Mouse (Mus musculus) spleen, adult 2 months (tissue): ENCODE measurements around the gene Lgr5. TPM values are rescaled to one million over a fixed set of nuclear protein-coding genes. Genes with fewer than 3 reads are reported as not detected.

Experiments
- DNase-seq, 2 experiments: peaks; one replicate each; pipeline versions ENCODE4 v3.0.0 to v3.0.0-alpha.2; 2012 to 2021; ENCODE audit warnings: low spot score in 2 of 2, low read depth in 1 of 2
- H3K27ac ChIP-seq: fragments of 200-500 bp; 2 replicates; pipeline ENCODE4 v1.5.1; 2012; ENCODE audit warnings: low read length, inconsistent platforms; ENCODE audit not compliant: insufficient read depth
- H3K27me3 ChIP-seq: fragments of 200-500 bp; 2 replicates; pipeline ENCODE4 v1.6.1; 2012; ENCODE audit warnings: mild to moderate bottlenecking, moderate library complexity, low read length, inconsistent platforms; ENCODE audit not compliant: control insufficient read depth, insufficient read depth
- H3K36me3 ChIP-seq: fragments of 200-500 bp; 2 replicates; pipeline ENCODE4 v1.6.1; 2012; ENCODE audit warnings: mild to moderate bottlenecking, low read length, inconsistent platforms; ENCODE audit not compliant: control insufficient read depth, insufficient read depth
- H3K4me1 ChIP-seq: fragments of 200-500 bp; 2 replicates; pipeline ENCODE4 v1.6.1; 2011; ENCODE audit warnings: inconsistent platforms; ENCODE audit not compliant: control insufficient read depth, insufficient read depth, insufficient read length
- H3K4me3 ChIP-seq: fragments of 200-500 bp; 2 replicates; pipeline ENCODE4 v1.5.1; 2011; ENCODE audit warnings: mild to moderate bottlenecking, inconsistent platforms; ENCODE audit not compliant: insufficient read depth, insufficient read length; ENCODE audit errors: extremely low read depth
- CTCF ChIP-seq: fragments of 200-500 bp; IDR thresholded peaks from 2 replicates; pipeline ENCODE4 v1.5.1; 2011; ENCODE audit warnings: mild to moderate bottlenecking, inconsistent platforms; ENCODE audit not compliant: insufficient read depth, insufficient read length, insufficient replicate concordance; ENCODE audit errors: extremely low read depth
- POLR2A ChIP-seq: fragments of 200-500 bp; IDR thresholded peaks from 2 replicates; pipeline ENCODE4 v1.6.1; 2011; ENCODE audit warnings: low read depth, low read length, inconsistent platforms
- WGBS: fragments of 180-500 bp; shearing (Covaris S2); methylation state at CpG from one replicate; pipeline ENCODE4 v1.1.7; 2018; 5-methylcytosine and 5-hydroxymethylcytosine counted together
- polyA plus RNA-seq: library from polyadenylated mRNA; depleted of rRNA; stranded (reverse); fragments of >200 nt; gene quantifications from 2 replicates; pipeline ENCODE4 v1.2.3, GENCODE M21; 2012

Lgr5 gene
- polyA plus RNA-seq, 1 experiment: 0.12 TPM

DNA sequence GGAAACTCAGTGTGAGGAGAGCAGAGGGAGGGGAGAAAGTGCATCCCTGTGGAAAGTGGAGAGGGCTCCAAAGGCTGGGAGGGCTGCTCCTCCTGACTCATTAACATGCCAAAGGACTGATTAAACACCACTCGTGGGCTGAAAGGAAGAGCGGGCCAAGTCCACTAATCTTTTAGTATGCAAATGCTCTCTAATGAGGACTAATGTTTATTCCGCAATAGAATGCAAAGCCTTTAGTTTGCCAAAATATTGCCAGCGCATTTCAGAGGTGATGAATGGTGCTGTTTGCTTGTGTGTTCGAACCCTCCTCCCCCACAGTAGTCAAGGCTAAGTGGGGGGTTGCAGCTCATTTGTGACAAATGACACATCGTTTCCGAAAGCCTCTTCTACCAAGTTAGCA, 118.5 kb downstream of the Lgr5 start:
- DNase-seq: no peak
- Histone ChIP-seq H3K27me3 (no peaks in the 10 kb centered on the region), H3K4me3 (no peak overlapping the region), H3K27ac (no peak overlapping the region), H3K4me1 (peaks cover 2% of the 10 kb centered on the region; the same call in 1 of the 2 replicates), H3K36me3 (no peaks in the 10 kb centered on the region)
- TF ChIP-seq POLR2A (no peak), CTCF (no peak)
- WGBS: 91% methylated on average over 7 of the region's 7 CpGs

DNA sequence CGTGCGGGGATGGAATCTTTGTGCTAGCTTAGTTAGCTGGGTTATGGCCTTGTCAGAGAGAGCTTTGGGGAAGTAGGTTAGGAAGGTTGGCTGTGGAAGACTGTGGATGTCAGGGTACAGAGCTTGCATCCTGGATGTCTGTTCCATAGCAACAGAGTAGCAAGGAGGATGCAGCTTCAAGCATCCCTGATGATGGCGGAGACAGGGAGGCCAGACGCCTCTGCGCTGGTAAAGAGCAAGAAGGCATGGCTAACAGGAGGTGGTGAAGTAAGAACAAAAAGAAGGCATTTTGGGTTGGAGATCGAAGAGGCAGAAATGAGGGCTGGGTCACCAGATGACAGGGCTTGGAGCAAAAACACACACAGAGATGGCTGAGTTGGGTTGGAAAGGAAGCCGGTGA, 118.9 kb downstream of the Lgr5 start:
- Histone ChIP-seq H3K27me3 (no peaks in the 10 kb centered on the region), H3K4me3 (no peak overlapping the region), H3K4me1 (peaks cover 1% of the 10 kb centered on the region; the same call in 1 of the 2 replicates), H3K27ac (no peak overlapping the region), H3K36me3 (no peaks in the 10 kb centered on the region)
- WGBS: 88% methylated on average over 7 of the region's 7 CpGs
- DNase-seq: no peak
- no peak for TF ChIP-seq POLR2A
- TF ChIP-seq CTCF: no peak

DNA sequence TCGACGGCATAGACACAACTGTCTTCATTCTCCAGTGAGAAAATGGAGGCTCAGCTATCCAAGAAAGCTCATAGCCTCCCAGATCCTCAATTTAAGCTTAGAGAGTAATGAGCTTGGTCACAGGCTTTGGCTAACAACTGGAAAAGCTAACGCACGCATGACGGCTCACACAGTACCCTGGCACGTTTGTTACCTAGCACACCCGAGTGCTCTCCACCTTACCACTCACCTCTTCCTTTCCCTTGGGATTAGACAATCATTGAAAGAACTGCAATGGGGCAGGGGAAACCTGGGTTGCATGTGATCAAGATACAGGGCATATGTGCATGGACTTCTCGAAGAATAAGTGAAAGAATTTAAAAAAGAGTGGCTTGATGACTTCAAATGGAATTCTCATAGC, 119.6 kb downstream of the Lgr5 start:
- 90% methylated on average over 8 of the region's 8 CpGs for WGBS
- Histone ChIP-seq H3K36me3 (no peaks in the 10 kb centered on the region), H3K4me1 (no peaks in the 10 kb centered on the region), H3K27me3 (no peaks in the 10 kb centered on the region), H3K4me3 (no peak overlapping the region), H3K27ac (no peak overlapping the region)
- no peak for DNase-seq
- TF ChIP-seq CTCF (no peak), POLR2A (no peak)

DNA sequence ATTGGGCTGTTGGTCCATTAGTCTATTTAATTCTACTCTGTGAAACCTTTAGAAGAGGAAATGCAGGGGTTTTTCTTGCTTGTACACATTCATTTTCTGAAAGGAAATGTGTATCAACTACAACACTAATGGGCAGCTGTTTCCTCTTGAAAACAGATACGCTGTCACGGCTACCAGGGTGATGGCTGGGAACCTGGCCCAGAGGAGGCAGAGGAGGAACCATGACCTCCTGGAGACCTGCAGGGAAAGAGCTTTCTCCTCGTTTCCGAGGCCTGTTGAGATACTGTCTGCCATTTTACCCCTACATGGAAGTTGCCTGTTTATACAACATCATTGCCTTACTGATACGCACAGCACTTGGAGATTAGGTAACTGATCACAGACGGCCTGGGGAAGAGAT, 121.8 kb downstream of the Lgr5 start:
- TF ChIP-seq CTCF: no peak
- 47% methylated on average over 6 of the region's 6 CpGs for WGBS
- DNase-seq: no peak
- Histone ChIP-seq H3K4me3 (no peak overlapping the region), H3K36me3 (no peaks in the 10 kb centered on the region), H3K27me3 (no peaks in the 10 kb centered on the region), H3K4me1 (no peaks in the 10 kb centered on the region), H3K27ac (no peak overlapping the region)

DNA sequence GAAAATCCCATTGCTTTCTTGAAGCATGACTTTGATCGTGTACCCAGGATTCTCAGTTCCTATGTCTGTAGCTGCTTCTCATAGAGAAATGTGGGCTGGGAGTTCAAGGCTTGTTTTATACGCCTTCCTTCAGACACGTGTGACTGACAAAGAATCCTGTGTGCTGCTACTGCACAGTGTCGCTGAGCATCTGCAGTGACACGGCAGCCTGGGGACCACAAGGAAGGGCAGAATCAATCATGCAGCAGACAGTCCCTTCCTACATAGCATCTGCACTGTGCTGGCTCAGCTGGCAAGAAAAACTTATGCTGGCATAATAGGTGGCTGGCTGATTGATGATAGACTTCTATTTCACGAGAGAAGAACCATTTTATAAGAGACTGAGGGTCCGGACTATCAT, 122.5 kb downstream of the Lgr5 start:
- WGBS: 59% methylated on average over 7 of the region's 7 CpGs
- H3K4me1 ChIP-seq: no peaks in the 10 kb centered on the region
- no peaks in the 10 kb centered on the region for H3K36me3 ChIP-seq
- DNase-seq: no peak
- no peak overlapping the region for H3K4me3 ChIP-seq
- H3K27ac ChIP-seq: no peak overlapping the region
- no peaks in the 10 kb centered on the region for H3K27me3 ChIP-seq
- TF ChIP-seq POLR2A: no peak
- no peak for TF ChIP-seq CTCF

DNA sequence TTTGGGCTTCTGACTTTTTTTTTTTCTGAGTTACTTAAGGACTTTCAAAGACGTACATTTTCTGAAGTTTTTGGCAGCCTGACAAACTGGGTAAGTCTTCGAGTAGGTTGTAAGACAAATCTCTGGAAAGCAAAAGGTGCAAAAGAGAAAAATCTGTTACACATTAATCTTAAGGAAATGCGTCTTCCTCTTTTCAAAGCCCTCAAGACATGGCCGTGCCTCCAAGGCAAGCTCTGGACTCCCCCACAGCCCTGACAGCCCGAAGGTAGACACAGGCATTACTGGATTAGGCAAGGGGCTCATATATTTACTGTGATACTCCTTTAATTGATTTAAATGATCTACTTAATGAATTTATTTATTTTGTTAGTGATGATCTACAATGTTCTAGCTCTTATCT, 124.9 kb downstream of the Lgr5 start:
- no peak overlapping the region for H3K4me3 ChIP-seq
- WGBS: 33% methylated on average over 5 of the region's 5 CpGs
- no peaks in the 10 kb centered on the region for H3K4me1 ChIP-seq
- H3K27me3 ChIP-seq: no peaks in the 10 kb centered on the region
- TF ChIP-seq CTCF (no peak), POLR2A (no peak)
- H3K27ac ChIP-seq: no peak overlapping the region
- no peaks in the 10 kb centered on the region for H3K36me3 ChIP-seq
- no peak for DNase-seq

DNA sequence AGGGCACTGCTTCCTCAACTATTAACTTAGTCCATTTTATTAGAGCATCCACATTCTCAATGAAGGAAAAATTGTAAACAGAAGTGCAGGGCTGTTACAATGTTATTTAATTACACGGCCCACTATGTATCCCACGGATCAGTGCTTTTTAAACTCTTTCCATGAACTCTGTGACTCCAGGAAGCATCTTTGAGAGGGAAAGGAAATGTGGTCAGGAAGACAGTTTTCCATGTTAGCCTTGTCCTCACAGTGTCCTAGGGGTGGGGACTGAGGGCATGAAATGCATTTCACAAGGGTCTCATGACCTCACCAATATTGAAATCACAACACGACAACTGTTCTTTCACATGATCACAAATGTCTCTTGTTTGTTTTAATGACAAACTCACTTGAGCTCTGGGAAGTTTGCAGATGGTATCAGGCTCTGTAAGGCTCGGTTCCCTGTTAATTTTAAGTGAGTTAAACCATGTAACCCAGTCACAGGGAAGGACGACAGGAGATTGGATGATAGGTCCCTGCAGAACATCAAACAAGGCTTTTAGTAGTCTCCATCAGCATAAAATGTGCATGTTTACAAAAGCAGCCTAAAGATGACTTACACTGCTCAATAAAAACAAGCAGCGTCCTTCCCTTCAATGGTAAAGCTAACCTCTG, 130.1 kb downstream of the Lgr5 start:
- Histone ChIP-seq H3K4me3 (no peak overlapping the region), H3K36me3 (no peaks in the 10 kb centered on the region), H3K27ac (no peak overlapping the region), H3K27me3 (no peaks in the 10 kb centered on the region), H3K4me1 (no peaks in the 10 kb centered on the region)
- TF ChIP-seq CTCF (no peak), POLR2A (no peak)
- no peak for DNase-seq
- 80% methylated on average over 6 of the region's 6 CpGs for WGBS

DNA sequence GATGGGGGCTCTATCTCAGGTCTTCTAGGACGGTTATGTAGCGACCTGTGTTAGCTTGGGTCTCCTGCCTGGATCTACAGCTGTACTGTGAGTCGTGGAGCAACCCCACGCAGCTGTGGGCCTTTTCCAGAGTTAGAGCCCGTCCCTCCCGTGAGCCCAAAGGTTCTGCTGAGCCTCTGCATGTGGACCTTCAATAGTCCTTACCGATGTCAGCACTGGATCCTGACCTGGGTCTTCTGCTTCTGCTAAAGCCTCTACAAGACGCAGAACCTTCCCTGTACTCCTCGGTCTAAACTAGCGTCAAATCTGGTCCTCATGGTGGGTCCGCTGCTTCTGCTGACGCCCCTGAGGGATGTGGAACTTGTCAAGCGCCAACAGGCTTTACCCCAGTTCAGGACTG, 139.0 kb downstream of the Lgr5 start:
- TF ChIP-seq CTCF (no peak), POLR2A (no peak)
- no peaks in the 10 kb centered on the region for H3K27me3 ChIP-seq
- no peak for DNase-seq
- H3K4me3 ChIP-seq: no peak overlapping the region
- H3K4me1 ChIP-seq: no peaks in the 10 kb centered on the region
- no peak overlapping the region for H3K27ac ChIP-seq
- WGBS: 92% methylated on average over 13 of the region's 13 CpGs
- H3K36me3 ChIP-seq: no peaks in the 10 kb centered on the region
